Mouse (Mus musculus) heart, postnatal 0 days (tissue): ENCODE measurements around the gene Bmp2k.

Source experiments
- CTCF ChIP-seq: IDR thresholded peaks from 2 replicates; pipeline ENCODE4 v1.5.1; 2016; ENCODE audit warnings: antibody characterized with exemption, control low read depth, low read depth
- EP300 ChIP-seq: IDR thresholded peaks from 2 replicates; pipeline ENCODE4 v1.6.1; 2016; ENCODE audit warnings: antibody characterized with exemption, low read depth

GRCm38 (mm10) chr5:97048905-97049304 is 51.4 kb downstream of the Bmp2k start:
- TF ChIP-seq EP300, result no peak
- TF ChIP-seq CTCF, result no peak
